Mouse (Mus musculus) heart, embryonic 16.5 days (tissue): ENCODE data around the gene Ifnlr1. TPM values are rescaled to one million over a fixed set of nuclear protein-coding genes. Genes with fewer than 3 reads are reported as not detected.

Source experiments
- ATAC-seq: fragments of 200-750 bp; cut with Nextera tagmentation; replicated peaks from 2 replicates; pipeline ENCODE4 v1.8.0; 2017; ENCODE audit warnings: moderate number of reproducible peaks; ENCODE audit not compliant: insufficient read depth, low FRiP score; ENCODE audit errors: extremely low read depth
- H3K27ac ChIP-seq: fragments of 300-500 bp; sonication (generic); 2 replicates; pipeline ENCODE4 v1.5.1; 2014; ENCODE audit warnings: mild to moderate bottlenecking, low read length, control low read depth, moderate library complexity
- H3K27me3 ChIP-seq: fragments of 300-500 bp; sonication (generic); 2 replicates; pipeline ENCODE4 v1.6.1; 2014; ENCODE audit warnings: low read length, mixed read lengths; ENCODE audit not compliant: control insufficient read depth, insufficient read depth
- H3K36me3 ChIP-seq: fragments of 300-500 bp; sonication (generic); 2 replicates; pipeline ENCODE4 v1.6.1; 2014; ENCODE audit not compliant: control insufficient read depth, insufficient read depth
- H3K4me1 ChIP-seq: fragments of 300-500 bp; sonication (generic); 2 replicates; pipeline ENCODE4 v1.6.1; 2014; ENCODE audit warnings: low read length, mixed read lengths; ENCODE audit not compliant: control insufficient read depth, insufficient read depth
- H3K4me2 ChIP-seq: fragments of 300-500 bp; sonication (generic); 2 replicates; pipeline ENCODE4 v1.6.1; 2014; ENCODE audit warnings: low read depth, mild to moderate bottlenecking, control low read depth, low read length
- H3K4me3 ChIP-seq: fragments of 300-500 bp; sonication (generic); 2 replicates; pipeline ENCODE4 v1.5.1; 2014; ENCODE audit warnings: mild to moderate bottlenecking, control low read depth, low read length
- H3K9ac ChIP-seq: fragments of 300-500 bp; sonication (generic); 2 replicates; pipeline ENCODE4 v1.6.1; 2014; ENCODE audit warnings: low read length, control low read depth
- H3K9me3 ChIP-seq: fragments of 300-500 bp; sonication (generic); replicated peaks from 2 replicates; pipeline ENCODE4 v1.6.1; 2016; ENCODE audit warnings: low read length; ENCODE audit not compliant: control insufficient read depth
- WGBS: fragments of 180-500 bp; shearing (Covaris S2); extraction: QIAGEN DNeasy Blood & Tissue Kit; methylation state at CpG from one replicate; pipeline ENCODE4 v1.1.7; 2014; 5-methylcytosine and 5-hydroxymethylcytosine counted together
- polyA plus RNA-seq: library from polyadenylated mRNA; unstranded; fragments of >200 nt; fragmentation: Nextera tagmentation; extraction: Ambion mirVana; gene quantifications from 2 replicates; pipeline ENCODE4 v1.2.1, GENCODE M21; 2015

Gene Ifnlr1
- polyA plus RNA-seq, 1 experiment from 2014 or later: 0.66 TPM

DNA sequence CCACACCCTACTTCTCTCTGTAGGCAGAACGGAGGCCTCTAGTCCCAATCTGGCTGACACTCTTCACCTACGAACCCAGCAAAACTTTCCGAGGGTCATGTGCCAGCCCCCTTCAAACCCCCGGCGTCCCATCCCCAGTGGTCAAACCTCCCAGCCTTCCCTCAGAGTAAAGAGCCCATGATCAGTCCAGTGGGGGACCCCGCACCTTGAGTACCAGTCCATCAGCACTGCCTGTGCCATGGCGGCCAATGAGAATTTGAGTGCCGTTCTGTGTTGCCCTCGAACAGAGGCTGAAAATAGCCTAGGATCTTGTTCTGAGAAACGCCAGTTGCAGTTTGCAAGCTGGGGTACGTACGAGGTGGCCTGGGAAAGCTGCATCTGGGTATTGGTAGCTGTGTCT, 27.2 kb upstream of the Ifnlr1 start:
- H3K27ac ChIP-seq: peak overlapping the region; percentile 96
- no peak overlapping the region for H3K9ac ChIP-seq
- no peak overlapping the region for H3K4me3 ChIP-seq
- ATAC-seq: no peak
- H3K36me3 ChIP-seq: no peaks in the 10 kb centered on the region
- WGBS: 37% methylated on average over 12 of the region's 12 CpGs
- peaks cover 59% of the 10 kb centered on the region for H3K4me1 ChIP-seq
- no peaks in the 10 kb centered on the region for H3K27me3 ChIP-seq
- no peaks in the 10 kb centered on the region; the same call in 1 of the 2 replicates for H3K9me3 ChIP-seq
- H3K4me2 ChIP-seq: 0 out of 2 replicates have a peak overlapping the region, but pooled peaks have one; percentile 10

DNA sequence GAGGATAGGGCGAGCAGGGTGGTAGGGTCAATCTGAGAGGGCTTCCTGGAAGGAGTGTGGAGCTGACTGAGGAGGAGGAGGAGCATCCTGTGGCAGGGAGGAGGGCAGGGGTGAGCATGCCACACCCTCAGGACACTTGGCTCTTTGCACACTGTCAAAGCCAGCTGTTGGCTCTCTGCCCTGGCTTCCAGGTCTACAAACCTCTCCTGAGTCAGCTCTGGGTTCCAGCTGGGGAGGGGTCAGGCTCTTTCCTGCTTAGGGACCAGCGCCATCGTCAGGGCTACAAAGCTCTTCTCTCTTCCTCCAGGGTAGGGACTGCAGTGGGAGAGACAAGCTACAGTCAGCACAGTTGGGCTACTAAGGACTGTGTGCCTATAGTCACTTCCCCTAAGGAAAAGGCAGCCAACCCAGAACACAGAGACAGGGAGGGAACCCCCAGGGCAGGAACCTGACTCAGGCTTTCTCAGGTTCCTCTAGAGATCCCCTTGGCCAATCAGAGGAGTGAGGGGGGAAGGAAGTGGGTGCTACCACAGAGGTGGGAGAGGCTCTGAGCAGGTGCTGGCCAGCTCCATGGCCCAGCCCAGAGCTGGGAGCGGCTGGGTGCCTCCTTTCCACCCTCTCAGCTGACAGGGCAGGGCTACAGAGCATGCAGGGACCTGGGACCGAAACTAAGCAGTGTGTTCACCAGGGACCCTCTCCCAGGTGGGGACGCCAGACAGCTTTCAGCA, 24.8 kb upstream of the Ifnlr1 start:
- H3K4me2 ChIP-seq: no peak overlapping the region
- peaks cover 39% of the 10 kb centered on the region for H3K4me1 ChIP-seq
- H3K9ac ChIP-seq: no peak overlapping the region
- no peaks in the 10 kb centered on the region; the same call in 1 of the 2 replicates for H3K9me3 ChIP-seq
- H3K36me3 ChIP-seq: no peaks in the 10 kb centered on the region
- no peak overlapping the region for H3K4me3 ChIP-seq
- H3K27ac ChIP-seq: no peak overlapping the region
- ATAC-seq: no peak; the same call in 1 of the 2 replicates
- WGBS: 46% methylated on average over 6 of the region's 6 CpGs
- H3K27me3 ChIP-seq: no peaks in the 10 kb centered on the region

DNA sequence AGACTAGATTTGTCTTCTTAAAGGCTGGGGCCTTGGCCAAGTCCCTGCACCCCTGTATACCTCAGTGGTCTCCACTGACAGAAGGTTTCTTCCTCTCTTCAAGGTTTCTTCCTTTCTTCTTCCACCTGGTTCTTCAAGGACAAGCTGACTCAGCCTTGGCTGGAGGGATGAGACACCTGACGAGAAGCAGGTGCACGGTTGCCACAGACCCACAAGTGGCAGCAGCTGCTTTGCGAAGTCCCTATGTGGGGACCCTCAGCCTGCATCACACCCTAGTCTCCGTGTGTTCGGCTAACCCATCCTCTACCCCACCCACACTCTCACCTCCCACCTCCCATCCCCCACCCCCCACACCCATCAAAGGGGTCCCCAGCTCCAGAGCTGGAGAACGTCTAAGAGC, 24.1 kb upstream of the Ifnlr1 start:
- 73% methylated on average over 6 of the region's 6 CpGs for WGBS
- H3K36me3 ChIP-seq: no peaks in the 10 kb centered on the region
- H3K9me3 ChIP-seq: no peaks in the 10 kb centered on the region; the same call in 1 of the 2 replicates
- no peak overlapping the region for H3K27ac ChIP-seq
- no peak overlapping the region for H3K4me3 ChIP-seq
- no peak overlapping the region for H3K4me2 ChIP-seq
- ATAC-seq: no peak
- H3K4me1 ChIP-seq: peaks cover 33% of the 10 kb centered on the region
- no peak overlapping the region for H3K9ac ChIP-seq
- no peaks in the 10 kb centered on the region; the same call in none of the 2 replicates for H3K27me3 ChIP-seq

DNA sequence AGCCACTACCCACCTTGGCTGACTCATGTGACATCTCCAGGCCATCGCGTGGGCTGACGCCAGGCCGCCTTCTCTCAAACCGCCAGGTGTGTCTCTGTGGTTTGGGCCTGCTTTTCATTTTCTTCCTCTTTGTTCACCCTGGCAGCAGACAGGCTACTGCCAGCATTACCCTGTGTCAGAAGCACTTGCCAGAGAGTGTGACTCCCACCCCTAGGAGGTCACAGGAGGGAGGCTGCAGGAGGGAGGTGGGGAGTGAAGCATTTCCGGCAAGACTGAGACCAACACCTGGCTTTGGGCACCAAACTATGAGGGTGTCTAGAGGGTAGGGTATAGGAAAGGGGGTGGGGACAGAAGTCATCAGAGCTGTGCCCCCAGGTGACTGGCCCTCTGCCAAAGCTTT, 21.4 kb upstream of the Ifnlr1 start:
- Histone ChIP-seq H3K9ac (no peak overlapping the region), H3K4me3 (no peak overlapping the region), H3K9me3 (no peaks in the 10 kb centered on the region; the same call in 1 of the 2 replicates), H3K4me1 (peaks cover 13% of the 10 kb centered on the region), H3K27me3 (no peaks in the 10 kb centered on the region; the same call in none of the 2 replicates), H3K27ac (no peak overlapping the region), H3K36me3 (no peaks in the 10 kb centered on the region), H3K4me2 (no peak overlapping the region)
- no peak for ATAC-seq
- 72% methylated on average over 6 of the region's 6 CpGs for WGBS

DNA sequence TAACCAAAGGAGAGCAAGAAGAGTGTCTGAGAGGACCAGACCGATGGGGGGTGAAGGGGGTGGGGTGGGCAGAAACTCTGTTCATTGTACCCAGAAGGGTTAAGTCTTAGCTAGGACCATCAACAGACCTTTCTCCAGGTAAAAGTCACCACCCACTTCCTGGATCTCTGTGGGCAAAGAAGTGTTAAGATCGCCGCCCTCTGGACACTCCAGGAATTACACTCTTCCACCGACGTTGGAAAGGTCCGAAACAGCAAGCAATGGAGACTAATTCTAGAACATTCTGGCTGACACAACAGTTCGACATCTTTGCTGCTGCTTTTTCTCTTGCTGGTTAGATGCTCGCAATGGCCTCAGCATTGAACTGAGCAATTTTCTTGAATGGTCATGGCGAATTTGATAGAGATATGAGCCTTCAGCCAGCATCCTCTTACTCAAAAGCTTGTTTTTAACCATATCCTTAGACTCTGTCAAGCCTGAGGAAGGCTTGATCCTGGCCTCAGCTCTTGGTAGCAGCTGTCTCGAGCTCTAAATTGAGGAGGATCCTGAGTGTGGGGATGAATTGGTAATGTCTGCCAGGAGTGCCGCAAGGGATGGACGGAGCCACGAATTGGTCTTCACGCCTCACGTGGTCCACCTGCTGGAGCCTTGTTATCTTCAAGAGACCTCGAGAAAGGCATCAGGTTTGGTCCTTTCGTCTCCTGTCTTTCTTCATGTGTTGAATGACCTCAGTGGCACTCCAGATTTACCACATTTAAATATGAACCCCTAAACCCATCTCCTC, 19.7 kb upstream of the Ifnlr1 start:
- Histone ChIP-seq H3K9me3 (no peaks in the 10 kb centered on the region; the same call in 1 of the 2 replicates), H3K27ac (no peak overlapping the region), H3K36me3 (no peaks in the 10 kb centered on the region), H3K9ac (no peak overlapping the region), H3K27me3 (no peaks in the 10 kb centered on the region; the same call in none of the 2 replicates), H3K4me2 (no peak overlapping the region), H3K4me1 (peaks cover 6% of the 10 kb centered on the region), H3K4me3 (no peak overlapping the region)
- no peak for ATAC-seq
- 55% methylated on average over 17 of the region's 17 CpGs for WGBS

DNA sequence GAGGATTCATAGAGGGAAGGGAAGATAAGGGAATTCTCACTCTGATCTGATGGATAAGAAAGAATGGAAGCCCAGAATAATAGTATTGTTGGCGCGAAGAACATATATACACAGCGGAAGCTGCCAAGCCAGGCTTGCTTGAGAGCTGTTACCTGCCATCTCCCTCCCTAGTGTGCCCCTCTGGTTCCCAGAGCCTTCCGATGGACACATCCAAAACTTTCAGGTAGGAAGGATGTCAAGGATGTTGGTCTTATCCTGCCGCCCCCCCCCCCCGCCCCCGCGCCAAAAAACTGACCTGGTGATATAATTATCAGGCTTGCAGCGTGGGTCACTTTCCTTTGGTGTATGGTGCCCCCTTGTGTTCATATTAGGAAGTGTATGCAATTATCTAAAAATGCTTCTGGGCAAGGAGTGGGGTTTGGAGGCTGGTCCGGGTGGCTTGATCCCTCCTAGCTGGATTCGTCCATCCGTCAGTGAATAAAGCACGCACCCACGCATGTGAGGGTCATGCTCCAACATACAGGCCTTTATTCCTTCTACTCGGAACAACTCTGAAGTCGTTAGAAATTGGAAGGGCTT, 18.7 kb upstream of the Ifnlr1 start:
- Histone ChIP-seq H3K27me3 (no peaks in the 10 kb centered on the region; the same call in none of the 2 replicates), H3K9me3 (no peaks in the 10 kb centered on the region; the same call in 1 of the 2 replicates), H3K36me3 (no peaks in the 10 kb centered on the region), H3K9ac (no peak overlapping the region), H3K4me2 (peak overlapping the region; percentile 19; the same call in 1 of the 2 replicates), H3K4me1 (0 out of 2 replicates have a peak, but pooled peaks cover 3% of the 10 kb centered on the region), H3K27ac (no peak overlapping the region), H3K4me3 (no peak overlapping the region)
- WGBS: 12% methylated on average over 16 of the region's 16 CpGs
- ATAC-seq: no peak

DNA sequence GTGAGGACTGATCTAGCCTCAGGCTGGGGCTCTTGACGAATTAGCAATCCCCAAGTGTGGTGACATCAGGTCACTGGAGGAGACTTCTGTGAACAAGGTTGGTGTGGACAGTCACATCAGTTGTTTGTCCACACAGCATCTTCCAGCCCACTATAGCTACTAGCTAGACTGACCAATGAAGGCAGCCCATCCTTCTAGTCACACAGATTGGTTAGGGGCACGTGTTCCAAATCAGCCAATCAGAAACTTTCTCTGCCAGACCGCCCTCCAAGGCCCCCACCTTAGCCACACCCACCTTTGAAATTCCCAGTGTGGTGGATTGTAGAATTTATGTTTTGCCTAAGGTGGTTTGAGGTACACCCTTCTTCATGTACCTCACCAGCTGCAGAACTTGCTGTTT, 12.6 kb upstream of the Ifnlr1 start:
- WGBS: 72% methylated on average over 3 of the region's 3 CpGs
- no peaks in the 10 kb centered on the region for H3K27me3 ChIP-seq
- no peak overlapping the region for H3K4me2 ChIP-seq
- no peaks in the 10 kb centered on the region for H3K36me3 ChIP-seq
- no peak for ATAC-seq
- H3K27ac ChIP-seq: no peak overlapping the region
- no peaks in the 10 kb centered on the region for H3K9me3 ChIP-seq
- no peak overlapping the region for H3K9ac ChIP-seq
- H3K4me1 ChIP-seq: no peaks in the 10 kb centered on the region
- no peak overlapping the region for H3K4me3 ChIP-seq

DNA sequence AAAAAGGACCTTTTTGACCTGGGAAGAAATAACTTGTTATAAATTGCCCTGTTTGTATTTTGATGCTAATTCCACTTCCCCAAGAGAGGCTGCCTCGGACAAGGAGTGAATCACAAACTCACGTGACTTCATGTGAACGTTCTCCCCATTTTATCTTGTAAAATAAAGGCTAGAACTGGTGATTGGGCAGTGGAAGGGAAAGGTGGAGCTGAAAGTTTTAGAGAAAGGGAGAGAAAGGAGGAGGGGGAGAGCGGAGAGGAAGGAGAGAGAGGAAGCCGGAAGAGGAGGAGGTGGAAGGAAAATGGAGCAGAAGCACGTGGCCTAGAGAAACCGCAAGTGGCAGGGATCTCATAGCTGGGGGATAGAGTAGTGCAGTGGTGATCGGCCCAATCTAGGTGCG, 11.1 kb upstream of the Ifnlr1 start:
- no peaks in the 10 kb centered on the region for H3K36me3 ChIP-seq

More for the DNA sequence above, 11.1 kb upstream of the Ifnlr1 start:
- H3K27ac ChIP-seq: no peak overlapping the region
- H3K27me3 ChIP-seq: no peaks in the 10 kb centered on the region
- H3K9ac ChIP-seq: no peak overlapping the region
- no peak overlapping the region for H3K4me2 ChIP-seq
- no peak for ATAC-seq
- no peak overlapping the region for H3K4me3 ChIP-seq
- no peaks in the 10 kb centered on the region for H3K4me1 ChIP-seq
- WGBS: 72% methylated on average over 9 of the region's 9 CpGs
- no peaks in the 10 kb centered on the region for H3K9me3 ChIP-seq
